ENCODE assay signal across 7 mouse cellular contexts in the genomic region with DNA sequence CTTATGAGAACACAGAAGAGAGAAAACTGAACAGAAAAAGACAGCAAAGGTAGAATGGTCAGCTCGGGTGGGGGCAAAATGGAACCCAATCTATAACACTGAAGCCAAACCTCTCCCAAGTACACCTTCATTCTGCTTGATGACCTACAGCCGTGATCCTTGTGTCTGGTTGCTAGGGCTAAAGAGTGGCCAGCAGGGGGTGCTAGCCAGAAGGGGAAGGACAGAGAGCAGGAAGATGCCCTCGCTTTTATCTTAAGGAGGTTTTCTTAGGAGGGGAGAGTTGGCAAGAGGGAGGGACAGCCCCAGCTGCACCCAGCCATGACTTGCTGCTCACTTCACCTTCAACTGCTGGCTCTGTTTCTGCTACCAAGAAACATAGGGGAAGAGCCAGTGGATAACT. TPM values are rescaled to one million over a fixed set of nuclear protein-coding genes. Genes with fewer than 3 reads are reported as not detected.
A peak's percentile ranks its signal among the peaks of the same experiment; 100 is the strongest.
DNase-seq lines count a peak whose midpoint lies in the region; ATAC-seq and TF ChIP-seq lines count a peak whose summit lies in the region.

No protein-coding gene starts in this region.

- no peaks in the 10 kb centered on the region for H3K27me3 ChIP-seq in embryonic facial prominence, embryonic 10.5 days (replicated peaks; ENCODE audit: low read depth, poor library complexity, severe bottlenecking)
- no peaks in the 10 kb centered on the region for H3K27me3 ChIP-seq in intestine, embryonic 16.5 days (replicated peaks; ENCODE audit: control insufficient read depth, insufficient read depth, low read length)
- H3K27me3 ChIP-seq in lung, embryonic 14.5 days (ENCODE audit: insufficient read depth, low read length) = no peaks in the 10 kb centered on the region

- H3K4me3 ChIP-seq in embryonic facial prominence, embryonic 10.5 days = no peak overlapping the region
- no peak overlapping the region for H3K4me3 ChIP-seq in intestine, embryonic 16.5 days (ENCODE audit: low read length)
- no peak overlapping the region for H3K4me3 ChIP-seq in lung, embryonic 14.5 days (ENCODE audit: low read depth, low read length)

- H3K9ac ChIP-seq in intestine, embryonic 16.5 days (ENCODE audit: low read depth, low read length) = no peak overlapping the region
- no peak overlapping the region for H3K9ac ChIP-seq in lung, embryonic 14.5 days

- no peaks in the 10 kb centered on the region for H3K4me1 ChIP-seq in embryonic facial prominence, embryonic 10.5 days
- no peaks in the 10 kb centered on the region for H3K4me1 ChIP-seq in intestine, embryonic 16.5 days (ENCODE audit: control insufficient read depth, insufficient read depth, low read length)
- H3K4me1 ChIP-seq in lung, embryonic 14.5 days (ENCODE audit: insufficient read depth) = no peaks in the 10 kb centered on the region

- H3K4me2 ChIP-seq in intestine, embryonic 16.5 days (ENCODE audit: low read depth, low read length) = no peak overlapping the region
- no peak overlapping the region for H3K4me2 ChIP-seq in lung, embryonic 14.5 days

- WGBS in embryonic facial prominence, embryonic 10.5 days = 46% methylated on average over 3 of the region's 3 CpGs
- WGBS in intestine, embryonic 16.5 days = 35% methylated on average over 3 of the region's 3 CpGs
- 31% methylated on average over 3 of the region's 3 CpGs for WGBS in lung, embryonic 14.5 days

- H3K9me3 ChIP-seq in embryonic facial prominence, embryonic 10.5 days = no peaks in the 10 kb centered on the region
- no peaks in the 10 kb centered on the region for H3K9me3 ChIP-seq in intestine, embryonic 16.5 days (ENCODE audit: control insufficient read depth, low read length)
- no peaks in the 10 kb centered on the region for H3K9me3 ChIP-seq in lung, embryonic 14.5 days (ENCODE audit: low read depth, low read length)

- peak; percentile 56; the same call in 1 of the 2 replicates for ATAC-seq in intestine, embryonic 16.5 days
- peak; percentile 41; the same call in 1 of the 2 replicates for ATAC-seq in lung, embryonic 14.5 days (ENCODE audit: insufficient read depth)

- TF ChIP-seq CTCF in lung, embryonic 14.5 days (IDR thresholded peaks at IDR 0.05; ENCODE audit: low read depth) = peak; percentile 86

- no peak overlapping the region for H3K27ac ChIP-seq in embryonic facial prominence, embryonic 10.5 days (replicated peaks)
- no peak overlapping the region for H3K27ac ChIP-seq in intestine, embryonic 16.5 days (ENCODE audit: low read length)
- no peak overlapping the region for H3K27ac ChIP-seq in lung, embryonic 14.5 days (ENCODE audit: low read depth)

- DNase-seq in 3134 (ENCODE audit: extremely low read depth, insufficient read length, low spot score) = peak; percentile 36
- DNase-seq in 3T3-L1 (ENCODE audit: low read depth, low spot score) = peak; percentile 75
- DNase-seq in adrenal gland, adult 8-10 months = peak; percentile 59
- peak; percentile 72 for DNase-seq in embryonic facial prominence, embryonic 10.5 days (ENCODE audit: low spot score)
- peak; percentile 72 for DNase-seq in lung, embryonic 14.5 days
- DNase-seq in skeletal muscle tissue, adult 2 months (ENCODE audit: low read depth, low spot score) = peak; percentile 38

- peaks cover 99% of the 10 kb centered on the region for H3K36me3 ChIP-seq in embryonic facial prominence, embryonic 10.5 days (replicated peaks)
- H3K36me3 ChIP-seq in intestine, embryonic 16.5 days (ENCODE audit: control insufficient read depth, insufficient read depth, low read length) = peaks cover 27% of the 10 kb centered on the region
- peaks cover 89% of the 10 kb centered on the region for H3K36me3 ChIP-seq in lung, embryonic 14.5 days (ENCODE audit: insufficient read depth)

RNA-seq across cellular contexts. Expression of gene Cars, which starts 15.9 kb away (rescaled TPM):
- total RNA-seq in adrenal gland, adult 8-10 months (2022) = 10 to 100 TPM; 42.6 to 63.9 (median 48.2) TPM
- polyA plus RNA-seq in embryonic facial prominence, embryonic 10.5 days (2016; fragmentation: Nextera tagmentation; extraction: Ambion mirVana) = 79.5 and 80.7 TPM in 2 replicates
- polyA plus RNA-seq in intestine, embryonic 16.5 days (2015; fragmentation: Nextera tagmentation; extraction: Ambion mirVana) = 56.4 and 62.8 TPM in 2 replicates
- 59.8 and 65.9 TPM in 2 replicates for polyA plus RNA-seq in lung, embryonic 14.5 days (2014; fragmentation: Nextera tagmentation; extraction: Ambion mirVana)

RNA-seq across cellular contexts. Expression of gene Nap1l4, which starts 35.0 kb away (rescaled TPM):
- 100 to 1,000 TPM; 132 to 141 (median 135) TPM for total RNA-seq in adrenal gland, adult 8-10 months (2022)
- 377 and 391 TPM in 2 replicates for polyA plus RNA-seq in embryonic facial prominence, embryonic 10.5 days (2016; fragmentation: Nextera tagmentation; extraction: Ambion mirVana)
- 175 and 192 TPM in 2 replicates for polyA plus RNA-seq in intestine, embryonic 16.5 days (2015; fragmentation: Nextera tagmentation; extraction: Ambion mirVana)
- 132 and 141 TPM in 2 replicates for polyA plus RNA-seq in lung, embryonic 14.5 days (2014; fragmentation: Nextera tagmentation; extraction: Ambion mirVana)

RNA-seq across cellular contexts. Expression of gene Tnfrsf26, which starts 44.6 kb away (rescaled TPM):
- total RNA-seq in adrenal gland, adult 8-10 months (2022) = 1 to 10 TPM in 3 of 4 experiments, under 1 TPM in 1; 0.77 to 1.5 (median 1.4) TPM
- 0.17 and 0.30 TPM in 2 replicates for polyA plus RNA-seq in embryonic facial prominence, embryonic 10.5 days (2016; fragmentation: Nextera tagmentation; extraction: Ambion mirVana)
- polyA plus RNA-seq in intestine, embryonic 16.5 days (2015; fragmentation: Nextera tagmentation; extraction: Ambion mirVana) = 0.27 and 0.33 TPM in 2 replicates
- polyA plus RNA-seq in lung, embryonic 14.5 days (2014; fragmentation: Nextera tagmentation; extraction: Ambion mirVana) = 0.11 and 0.24 TPM in 2 replicates
